8 mouse cellular contexts compared by ENCODE assay signal in genomic region chr1:89453666-89454065, GRCm38 (mm10). TPM values are rescaled to one million over a fixed set of nuclear protein-coding genes. Genes with fewer than 3 reads are reported as not detected.
DNase-seq lines count a peak whose midpoint lies in the region; ATAC-seq and TF ChIP-seq lines count a peak whose summit lies in the region.

No protein-coding gene starts in this region.

- peak overlapping the region; percentile 48; the same call in 1 of the 2 replicates for H3K9ac ChIP-seq in embryonic facial prominence, embryonic 15.5 days
- peak overlapping the region; percentile 84 for H3K9ac ChIP-seq in intestine, embryonic 16.5 days (ENCODE audit: low read depth, low read length)
- H3K9ac ChIP-seq in neural tube, embryonic 12.5 days: peak overlapping the region; percentile 92; the same call in 1 of the 2 replicates

- no peak for TF ChIP-seq CTCF in layer of hippocampus, adult 2 months (conservative IDR thresholded peaks at IDR 0.05)

- H3K4me3 ChIP-seq in layer of hippocampus, adult 2 months: peak overlapping the region; percentile 84; the same call in 1 of the 2 replicates
- H3K4me3 ChIP-seq in embryonic facial prominence, embryonic 15.5 days (replicated peaks): peak overlapping the region; percentile 79
- H3K4me3 ChIP-seq in intestine, embryonic 16.5 days (ENCODE audit: low read length): peak overlapping the region; percentile 86
- H3K4me3 ChIP-seq in neural tube, embryonic 12.5 days: peak overlapping the region; percentile 93; the same call in 1 of the 2 replicates

- peak overlapping the region; percentile 93 for H3K4me2 ChIP-seq in embryonic facial prominence, embryonic 15.5 days (replicated peaks)
- peak overlapping the region; percentile 90 for H3K4me2 ChIP-seq in intestine, embryonic 16.5 days (ENCODE audit: low read depth, low read length)
- peak overlapping the region; percentile 94 for H3K4me2 ChIP-seq in neural tube, embryonic 12.5 days (replicated peaks)

- H3K27ac ChIP-seq in layer of hippocampus, adult 2 months: peak overlapping the region; percentile 89
- no peak overlapping the region for H3K27ac ChIP-seq in embryonic facial prominence, embryonic 15.5 days (replicated peaks)
- H3K27ac ChIP-seq in intestine, embryonic 16.5 days (ENCODE audit: low read length): no peak overlapping the region
- H3K27ac ChIP-seq in neural tube, embryonic 12.5 days: no peak overlapping the region

- DNase-seq in layer of hippocampus, adult 2 months (ENCODE audit: low spot score in 2 of 2): no peak
- DNase-seq in layer of hippocampus, adult 18-20 months (ENCODE audit: low spot score in 2 of 2): no peak
- DNase-seq in layer of hippocampus, adult 9-10 months (ENCODE audit: low spot score): no peak

- no peaks in the 10 kb centered on the region for H3K36me3 ChIP-seq in embryonic facial prominence, embryonic 15.5 days
- H3K36me3 ChIP-seq in intestine, embryonic 16.5 days (ENCODE audit: control insufficient read depth, insufficient read depth, low read length): peaks cover 6% of the 10 kb centered on the region; the same call in 1 of the 2 replicates
- peaks cover 7% of the 10 kb centered on the region for H3K36me3 ChIP-seq in neural tube, embryonic 12.5 days

- peaks cover 30% of the 10 kb centered on the region for H3K4me1 ChIP-seq in embryonic facial prominence, embryonic 15.5 days
- H3K4me1 ChIP-seq in intestine, embryonic 16.5 days (ENCODE audit: control insufficient read depth, insufficient read depth, low read length): peaks cover 25% of the 10 kb centered on the region
- peaks cover 23% of the 10 kb centered on the region for H3K4me1 ChIP-seq in neural tube, embryonic 12.5 days

- H3K9me3 ChIP-seq in embryonic facial prominence, embryonic 15.5 days (replicated peaks): no peaks in the 10 kb centered on the region
- H3K9me3 ChIP-seq in intestine, embryonic 16.5 days (ENCODE audit: control insufficient read depth, low read length): no peaks in the 10 kb centered on the region
- 0 out of 2 replicates have a peak, but pooled peaks cover 6% of the 10 kb centered on the region for H3K9me3 ChIP-seq in neural tube, embryonic 12.5 days

- 35% methylated on average over 6 of the region's 6 CpGs for WGBS in embryonic facial prominence, embryonic 15.5 days
- WGBS in intestine, embryonic 16.5 days: 33% methylated on average over 6 of the region's 6 CpGs
- WGBS in neural tube, embryonic 12.5 days: 39% methylated on average over 6 of the region's 6 CpGs

- ATAC-seq in embryonic facial prominence, embryonic 15.5 days (ENCODE audit: insufficient number of reproducible peaks, low FRiP score, low TSS enrichment, low read depth): no peak
- ATAC-seq in intestine, embryonic 16.5 days: no peak
- no peak for ATAC-seq in neural tube, embryonic 12.5 days (ENCODE audit: low FRiP score, low read depth)
- ATAC-seq in CD4-positive, CD25-positive, alpha-beta regulatory T cell, adult 4 months: no peak
- no peak for ATAC-seq in monocyte, adult 5-6 weeks (replicated peaks; ENCODE audit: insufficient number of reproducible peaks, low FRiP score, low TSS enrichment, poor library complexity, severe bottlenecking)

- H3K27me3 ChIP-seq in embryonic facial prominence, embryonic 15.5 days: 0 out of 2 replicates have a peak, but pooled peaks cover 2% of the 10 kb centered on the region
- no peaks in the 10 kb centered on the region for H3K27me3 ChIP-seq in intestine, embryonic 16.5 days (replicated peaks; ENCODE audit: control insufficient read depth, insufficient read depth, low read length)
- H3K27me3 ChIP-seq in neural tube, embryonic 12.5 days (replicated peaks): no peaks in the 10 kb centered on the region

RNA-seq across cellular contexts. Expression of gene Agap1, which starts 0.9 kb away (rescaled TPM):
- 100 to 1,000 TPM; 292 to 293 TPM for total RNA-seq in layer of hippocampus, adult 2 months (2021)
- total RNA-seq in layer of hippocampus, adult 18-20 months (2021): 100 to 1,000 TPM; 289 to 304 TPM
- polyA plus RNA-seq in embryonic facial prominence, embryonic 15.5 days (2015; fragmentation: Nextera tagmentation; extraction: Ambion mirVana): 13.4 and 14.5 TPM in 2 replicates
- 4.8 and 5.5 TPM in 2 replicates for polyA plus RNA-seq in intestine, embryonic 16.5 days (2015; fragmentation: Nextera tagmentation; extraction: Ambion mirVana)
- 61.6 and 76.1 TPM in 2 replicates for polyA plus RNA-seq in neural tube, embryonic 12.5 days (2016; fragmentation: Nextera tagmentation; extraction: Ambion mirVana)
- polyA plus RNA-seq in CD4-positive, CD25-positive, alpha-beta regulatory T cell, adult 4 months (2017; shearing (Covaris generic)): under 1 TPM in 1 of 2 experiments, not detected in 1; 0.20 TPM
- total RNA-seq in monocyte, adult 5-6 weeks (2017): 1.3 to 3.3 TPM (median 1.9 TPM) in 3 replicates
